Mouse (Mus musculus) lung, embryonic 14.5 days (tissue): Measurements from ENCODE around the gene Kdm2a. TPM values are rescaled to one million over a fixed set of nuclear protein-coding genes. Genes with fewer than 3 reads are reported as not detected.

Source experiments
- ATAC-seq: fragments of 200-750 bp; cut with Nextera tagmentation; 2 replicates; pipeline ENCODE4 v1.8.0; 2017; ENCODE audit warnings: mild to moderate bottlenecking, moderate TSS enrichment, moderate library complexity; ENCODE audit not compliant: insufficient read depth
- DNase-seq: peaks from one replicate; pipeline ENCODE4 v3.0.0-alpha.2; 2015
- H3K27ac ChIP-seq: fragments of 300-500 bp; sonication (generic); 2 replicates; pipeline ENCODE4 v1.5.1; 2014; ENCODE audit warnings: low read depth, mild to moderate bottlenecking, moderate library complexity
- H3K27me3 ChIP-seq: fragments of 300-500 bp; sonication (generic); 2 replicates; pipeline ENCODE4 v1.6.1; 2014; ENCODE audit warnings: low read length, control low read depth; ENCODE audit not compliant: insufficient read depth
- H3K36me3 ChIP-seq: fragments of 300-500 bp; sonication (generic); 2 replicates; pipeline ENCODE4 v1.6.1; 2014; ENCODE audit warnings: control low read depth; ENCODE audit not compliant: insufficient read depth
- H3K4me1 ChIP-seq: fragments of 300-500 bp; sonication (generic); 2 replicates; pipeline ENCODE4 v1.6.1; 2014; ENCODE audit warnings: antibody characterized with exemption, control low read depth; ENCODE audit not compliant: insufficient read depth
- H3K4me2 ChIP-seq: fragments of 300-500 bp; sonication (generic); 2 replicates; pipeline ENCODE4 v1.6.1; 2014; ENCODE audit warnings: mild to moderate bottlenecking
- H3K4me3 ChIP-seq: fragments of 300-500 bp; sonication (generic); 2 replicates; pipeline ENCODE4 v1.5.1; 2014; ENCODE audit warnings: low read depth, low read length
- H3K9ac ChIP-seq: fragments of 300-500 bp; sonication (generic); 2 replicates; pipeline ENCODE4 v1.6.1; 2014
- H3K9me3 ChIP-seq: fragments of 300-500 bp; sonication (generic); 2 replicates; pipeline ENCODE4 v1.6.1; 2016; ENCODE audit warnings: low read depth, low read length, control low read depth
- CTCF ChIP-seq: IDR thresholded peaks from 2 replicates; pipeline ENCODE4 v1.5.1; 2016; ENCODE audit warnings: antibody characterized with exemption, low read depth
- WGBS: fragments of 180-500 bp; shearing (Covaris S2); extraction: QIAGEN DNeasy Blood & Tissue Kit; methylation state at CpG from one replicate; pipeline ENCODE4 v1.1.7; 2014; 5-methylcytosine and 5-hydroxymethylcytosine counted together
- polyA plus RNA-seq: library from polyadenylated mRNA; unstranded; fragments of >200 nt; fragmentation: Nextera tagmentation; extraction: Ambion mirVana; gene quantifications from 2 replicates; pipeline ENCODE4 v1.2.1, GENCODE M21; 2014

Gene Kdm2a
- polyA plus RNA-seq = 56.2 and 63.1 TPM in 2 replicates

- H3K4me2 ChIP-seq = peak within 1 kb of the TSS; percentile 98
- no peaks in the 10 kb centered on the region for H3K27me3 ChIP-seq
- H3K27ac ChIP-seq = peak within 1 kb of the TSS; percentile 88
- no peaks in the 10 kb centered on the region for H3K9me3 ChIP-seq
- peak within 1 kb of the TSS; percentile 100 for H3K4me3 ChIP-seq
- peak; percentile 61 for DNase-seq
- peak within 1 kb of the TSS; percentile 73 for H3K9ac ChIP-seq
- 1% methylated on average over 82 of the region's 82 CpGs for WGBS
- 0 out of 2 replicates have a peak, but pooled peaks cover 8% of the 10 kb centered on the region for H3K36me3 ChIP-seq
- ATAC-seq = peak; percentile 35
- no peak for TF ChIP-seq CTCF
- H3K4me1 ChIP-seq = 0 out of 2 replicates have a peak, but pooled peaks cover 2% of the 10 kb centered on the region
Measured at GRCm38 (mm10) chr19:4397798-4398629, at the start of gene Kdm2a. Gene Kdm2a, minus strand, starts transcription at chr19:4398285.

- Histone ChIP-seq H3K36me3 (no peaks in the 10 kb centered on the region), H3K4me1 (no peaks in the 10 kb centered on the region), H3K27me3 (no peaks in the 10 kb centered on the region), H3K27ac (no peak overlapping the region), H3K4me2 (no peak overlapping the region), H3K9ac (no peak overlapping the region), H3K4me3 (no peak overlapping the region), H3K9me3 (no peaks in the 10 kb centered on the region)
- TF ChIP-seq CTCF = no peak
- DNase-seq (no peak), ATAC-seq (no peak)
- 88% methylated on average over 9 of the region's 9 CpGs for WGBS
Measured at GRCm38 (mm10) chr19:4447445-4447844, 49.4 kb upstream of the Kdm2a start.

- H3K4me3 ChIP-seq = no peak overlapping the region
- DNase-seq = no peak
- no peak for ATAC-seq
- no peaks in the 10 kb centered on the region for H3K9me3 ChIP-seq
- no peaks in the 10 kb centered on the region for H3K36me3 ChIP-seq
- H3K27ac ChIP-seq = no peak overlapping the region
- H3K9ac ChIP-seq = no peak overlapping the region
- no peak for TF ChIP-seq CTCF
- H3K27me3 ChIP-seq = no peaks in the 10 kb centered on the region
- 82% methylated on average over 8 of the region's 8 CpGs for WGBS
- H3K4me2 ChIP-seq = no peak overlapping the region
- H3K4me1 ChIP-seq = 0 out of 2 replicates have a peak, but pooled peaks cover under 1% of the 10 kb centered on the region
Measured at GRCm38 (mm10) chr19:4446661-4447420, 48.8 kb upstream of the Kdm2a start.

DNA sequence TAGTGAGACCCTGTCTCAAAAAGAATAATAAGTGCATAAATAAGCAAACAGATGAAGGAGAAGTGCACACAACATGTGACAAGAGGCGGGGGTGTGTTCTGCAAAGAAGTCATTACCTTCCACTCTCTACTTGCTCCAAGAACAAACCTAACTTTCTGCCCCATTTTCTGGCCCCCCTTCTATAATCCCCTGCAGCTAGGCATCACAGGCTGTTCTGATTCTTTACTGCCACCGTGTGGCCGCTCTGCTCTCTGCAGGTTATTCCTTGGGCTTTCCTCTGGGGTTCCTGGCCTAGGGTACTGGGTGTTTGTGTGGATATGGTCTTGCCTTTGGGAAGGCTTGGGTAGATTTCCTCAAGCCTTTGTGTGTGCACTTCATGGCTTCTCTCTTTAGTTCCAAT, 44.3 kb upstream of the Kdm2a start:
- ATAC-seq (no peak; the same call in 1 of the 2 replicates), DNase-seq (peak; percentile 88)
- Histone ChIP-seq H3K4me2 (no peak overlapping the region), H3K27ac (peak overlapping the region; percentile 12; the same call in 1 of the 2 replicates), H3K9ac (no peak overlapping the region), H3K9me3 (no peaks in the 10 kb centered on the region), H3K36me3 (no peaks in the 10 kb centered on the region), H3K4me3 (no peak overlapping the region), H3K27me3 (no peaks in the 10 kb centered on the region), H3K4me1 (peaks cover 15% of the 10 kb centered on the region)
- peak; percentile 92 for TF ChIP-seq CTCF
- WGBS = 6% methylated on average over 3 of the region's 3 CpGs

DNA sequence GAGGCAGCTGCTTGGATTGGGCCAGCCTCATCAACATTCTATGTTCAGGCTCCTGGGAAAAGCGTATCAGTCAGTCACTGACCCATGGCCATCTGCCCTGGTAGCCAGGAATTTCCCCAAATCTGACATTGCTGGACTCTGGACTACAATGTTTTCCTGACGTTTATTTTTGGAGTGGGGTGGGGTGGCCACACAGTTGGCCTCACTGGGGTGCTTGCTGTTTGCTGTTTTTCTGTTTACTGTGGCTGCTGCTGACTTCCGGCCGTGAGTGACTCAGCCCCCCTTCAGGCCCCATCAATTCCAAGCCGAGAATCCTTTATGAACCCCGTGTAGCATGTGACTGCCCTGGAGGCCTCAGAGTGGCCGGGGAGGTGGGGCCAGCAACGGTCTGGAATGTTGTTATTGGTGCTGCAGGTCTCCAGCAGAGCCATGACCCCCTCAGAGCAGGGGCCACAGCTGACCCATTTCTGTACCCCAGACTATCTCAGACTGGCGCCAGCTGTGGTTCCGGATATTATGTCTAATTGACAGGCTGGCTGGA, 43.6 kb upstream of the Kdm2a start:
- peak overlapping the region; percentile 12; the same call in 1 of the 2 replicates for H3K27ac ChIP-seq
- TF ChIP-seq CTCF = no peak
- peak; percentile 45 for DNase-seq
- H3K27me3 ChIP-seq = no peaks in the 10 kb centered on the region
- 27% methylated on average over 10 of the region's 10 CpGs for WGBS
- no peaks in the 10 kb centered on the region for H3K36me3 ChIP-seq
- 0 out of 2 replicates have a peak, but pooled peaks have one; percentile 23 for ATAC-seq
- no peak overlapping the region for H3K4me2 ChIP-seq
- H3K9ac ChIP-seq = no peak overlapping the region
- H3K9me3 ChIP-seq = no peaks in the 10 kb centered on the region
- H3K4me3 ChIP-seq = no peak overlapping the region
- peaks cover 15% of the 10 kb centered on the region for H3K4me1 ChIP-seq

GRCm38 (mm10) chr19:4441090-4441591, 43.1 kb upstream of the Kdm2a start:
- H3K27ac ChIP-seq = no peak overlapping the region
- ATAC-seq = no peak
- peak overlapping the region; percentile 88; the same call in 1 of the 2 replicates for H3K4me2 ChIP-seq

More at GRCm38 (mm10) chr19:4441090-4441591, 43.1 kb upstream of the Kdm2a start:
- no peaks in the 10 kb centered on the region for H3K9me3 ChIP-seq
- H3K4me1 ChIP-seq = peaks cover 15% of the 10 kb centered on the region
- peaks cover 4% of the 10 kb centered on the region; the same call in 1 of the 2 replicates for H3K36me3 ChIP-seq
- 22% methylated on average over 6 of the region's 6 CpGs for WGBS
- no peak overlapping the region for H3K9ac ChIP-seq
- DNase-seq = peak; percentile 73
- H3K27me3 ChIP-seq = no peaks in the 10 kb centered on the region
- TF ChIP-seq CTCF = peak; percentile 77
- no peak overlapping the region; the same call in 1 of the 2 replicates for H3K4me3 ChIP-seq
